Mouse (Mus musculus) testis, adult 2 months (tissue): Measurements from ENCODE around the gene Immp2l.

Experiments used
- CTCF ChIP-seq: fragments of 200-500 bp; IDR thresholded peaks from 2 replicates; pipeline ENCODE4 v1.5.1; 2012; ENCODE audit warnings: low read depth, mild to moderate bottlenecking, inconsistent platforms, low read length, moderate library complexity; ENCODE audit not compliant: control insufficient read depth, insufficient read depth, insufficient replicate concordance
- POLR2A ChIP-seq: fragments of 200-500 bp; IDR thresholded peaks from 2 replicates; pipeline ENCODE4 v1.6.1; 2012; ENCODE audit warnings: low read depth, mild to moderate bottlenecking, inconsistent platforms, low read length, moderate library complexity; ENCODE audit not compliant: control insufficient read depth

DNA sequence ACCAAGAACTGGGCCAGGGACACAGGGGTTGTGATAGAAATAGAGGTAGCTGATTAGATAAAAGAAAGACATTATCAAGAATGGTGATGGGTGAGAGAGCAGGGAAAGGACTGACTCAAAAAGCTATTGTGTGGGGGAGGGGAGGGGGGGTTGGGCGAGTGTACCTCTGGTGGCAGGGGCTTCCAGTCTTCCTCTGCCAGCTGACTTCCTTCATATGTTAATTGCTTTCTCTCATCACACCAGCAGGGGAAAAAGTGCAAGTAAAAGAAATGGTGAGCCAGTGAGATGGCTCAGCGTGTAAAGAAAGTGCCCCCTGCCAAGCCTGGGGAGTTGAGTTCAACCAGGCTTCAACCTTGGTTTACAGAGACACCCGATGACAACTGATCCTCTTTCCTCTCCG lies 39.2 kb upstream of the Immp2l start:
- no peak for TF ChIP-seq CTCF
- no peak for TF ChIP-seq POLR2A
